Mouse (Mus musculus) cerebellum, adult 2 months (tissue): ENCODE measurements around the gene Dnajb5. TPM values are rescaled to one million over a fixed set of nuclear protein-coding genes. Genes with fewer than 3 reads are reported as not detected.
A peak's percentile ranks its signal among the peaks of the same experiment; 100 is the strongest.

Experiments used
- DNase-seq, 2 experiments: peaks; one replicate each; pipeline ENCODE4 v3.0.0; 2021
- H3K27ac ChIP-seq: fragments of 200-500 bp; 2 replicates; pipeline ENCODE4 v1.5.1; 2012; ENCODE audit warnings: low read length, control low read depth, inconsistent platforms; ENCODE audit not compliant: insufficient read depth
- H3K27me3 ChIP-seq: fragments of 200-500 bp; 2 replicates; pipeline ENCODE4 v1.6.1; 2012; ENCODE audit warnings: inconsistent platforms, mild to moderate bottlenecking, low read length, moderate library complexity; ENCODE audit not compliant: control insufficient read depth, insufficient read depth
- H3K4me1 ChIP-seq: fragments of 200-500 bp; 2 replicates; pipeline ENCODE4 v1.6.1; 2011; ENCODE audit warnings: low read length; ENCODE audit not compliant: control insufficient read depth, insufficient read depth
- H3K4me3 ChIP-seq: fragments of 200-500 bp; replicated peaks from 2 replicates; pipeline ENCODE3; 2011; ENCODE audit warnings: mild to moderate bottlenecking, low read depth, low read length, control low read depth; ENCODE audit not compliant: insufficient read depth
- CTCF ChIP-seq: fragments of 200-500 bp; IDR thresholded peaks from 2 replicates; pipeline ENCODE4 v1.5.1; 2011; ENCODE audit warnings: low read depth, mild to moderate bottlenecking, control low read depth, low read length, moderate library complexity, borderline replicate concordance; ENCODE audit not compliant: insufficient read depth
- POLR2A ChIP-seq: fragments of 200-500 bp; IDR thresholded peaks from 2 replicates; pipeline ENCODE4 v1.6.1; 2011; ENCODE audit warnings: low read length, control low read depth, borderline replicate concordance; ENCODE audit not compliant: insufficient read depth
- WGBS: fragments of 180-500 bp; shearing (Covaris S2); methylation state at CpG from one replicate; pipeline ENCODE4 v1.1.7; 2018; 5-methylcytosine and 5-hydroxymethylcytosine counted together
- polyA plus RNA-seq: library from polyadenylated mRNA; depleted of rRNA; stranded (reverse); fragments of >200 nt; gene quantifications from 2 replicates; pipeline ENCODE4 v1.2.3, GENCODE M21; 2012

Gene Dnajb5
- polyA plus RNA-seq, 1 experiment = 55.0 TPM

- WGBS = 45% methylated on average over 6 of the region's 6 CpGs
- no peak for DNase-seq
- Histone ChIP-seq H3K4me1 (peaks cover 2% of the 10 kb centered on the region), H3K4me3 (no peak overlapping the region), H3K27me3 (no peaks in the 10 kb centered on the region), H3K27ac (no peak overlapping the region)
- TF ChIP-seq POLR2A (no peak), CTCF (no peak)
Observed at GRCm38 (mm10) chr4:42945043-42945442, 4.6 kb upstream of the Dnajb5 start.

- no peak overlapping the region for H3K4me3 ChIP-seq
- TF ChIP-seq CTCF (no peak), POLR2A (no peak)
- no peak overlapping the region for H3K27ac ChIP-seq
- peaks cover 2% of the 10 kb centered on the region for H3K4me1 ChIP-seq
- no peaks in the 10 kb centered on the region for H3K27me3 ChIP-seq
- 81% methylated on average over 3 of the region's 3 CpGs for WGBS
- no peak for DNase-seq
Observed at GRCm38 (mm10) chr4:42945445-42945844, 4.2 kb upstream of the Dnajb5 start.

- WGBS = 6% methylated on average over 5 of the region's 5 CpGs
- peaks cover 4% of the 10 kb centered on the region for H3K4me1 ChIP-seq
- TF ChIP-seq CTCF (0 out of 2 replicates have a peak, but pooled peaks have one; percentile 10), POLR2A (no peak)
- no peaks in the 10 kb centered on the region for H3K27me3 ChIP-seq
- no peak overlapping the region for H3K4me3 ChIP-seq
- peak; percentile 51 to 61 for DNase-seq
- H3K27ac ChIP-seq = no peak overlapping the region
Observed at GRCm38 (mm10) chr4:42945952-42946351, 3.7 kb upstream of the Dnajb5 start.

GRCm38 (mm10) chr4:42946733-42947290 is 2.8 kb upstream of the Dnajb5 start:
- WGBS = 60% methylated on average over 10 of the region's 10 CpGs
- H3K27ac ChIP-seq = no peak overlapping the region
- no peaks in the 10 kb centered on the region for H3K27me3 ChIP-seq
- H3K4me1 ChIP-seq = peaks cover 13% of the 10 kb centered on the region
- H3K4me3 ChIP-seq = no peak overlapping the region
- no peak for DNase-seq
- TF ChIP-seq POLR2A = no peak
- no peak for TF ChIP-seq CTCF

GRCm38 (mm10) chr4:42948527-42948926 is 1.1 kb upstream of the Dnajb5 start:
- Histone ChIP-seq H3K27ac (no peak overlapping the region), H3K4me1 (peaks cover 30% of the 10 kb centered on the region), H3K4me3 (no peak overlapping the region), H3K27me3 (no peaks in the 10 kb centered on the region)
- DNase-seq = no peak
- TF ChIP-seq CTCF (no peak), POLR2A (no peak)
- 11% methylated on average over 13 of the region's 13 CpGs for WGBS

GRCm38 (mm10) chr4:42949051-42949675 is 451 bp upstream of the Dnajb5 start:
- TF ChIP-seq CTCF = no peak
- peak; percentile 90; the same call in 1 of the 2 replicates for TF ChIP-seq POLR2A
- H3K4me3 ChIP-seq = peak overlapping the region; percentile 50
- peaks cover 35% of the 10 kb centered on the region for H3K4me1 ChIP-seq
- WGBS = 7% methylated on average over 14 of the region's 14 CpGs
- DNase-seq = no peak
- H3K27ac ChIP-seq = peak overlapping the region; percentile 43
- no peaks in the 10 kb centered on the region for H3K27me3 ChIP-seq

GRCm38 (mm10) chr4:42950065-42950558 is 498 bp downstream of the Dnajb5 start:
- WGBS = under 1% methylated on average over 23 of the region's 27 CpGs
- Histone ChIP-seq H3K4me1 (peaks cover 41% of the 10 kb centered on the region), H3K27me3 (no peaks in the 10 kb centered on the region), H3K4me3 (peak overlapping the region; percentile 69), H3K27ac (peak overlapping the region; percentile 90)
- DNase-seq = peak; percentile 81 to 86
- no peak for TF ChIP-seq CTCF
- 0 out of 2 replicates have a peak, but pooled peaks have one; percentile 17 for TF ChIP-seq POLR2A
